Mouse (Mus musculus) ES-Bruce4 (cell line): ENCODE measurements at regions not wholly inside any gene's neighbourhood (a gene's known extent, or its start where the extent isn't known, plus 50 kb on each side); places are given as distances from the start of the nearest gene placed in this dataset.

ENCODE experiments used
- H3K27ac ChIP-seq: 2 replicates; pipeline ENCODE4 v1.5.1; 2012; ENCODE audit warnings: low read length, inconsistent platforms; ENCODE audit not compliant: insufficient read depth
- H3K27me3 ChIP-seq: 2 replicates; pipeline ENCODE4 v1.6.1; 2012; ENCODE audit warnings: mild to moderate bottlenecking, low read length, inconsistent platforms; ENCODE audit not compliant: control insufficient read depth, poor library complexity, insufficient read depth, severe bottlenecking
- H3K36me3 ChIP-seq: 2 replicates; pipeline ENCODE4 v1.6.1; 2012; ENCODE audit warnings: inconsistent platforms, mild to moderate bottlenecking, low read length, moderate library complexity; ENCODE audit not compliant: control insufficient read depth, poor library complexity, insufficient read depth, severe bottlenecking
- H3K4me1 ChIP-seq: one replicate; pipeline ENCODE4 v1.8.1; 2011; ENCODE audit warnings: low read length; ENCODE audit not compliant: control insufficient read depth, insufficient read depth
- H3K4me3 ChIP-seq: 2 replicates; pipeline ENCODE4 v1.5.1; 2011; ENCODE audit warnings: low read depth, mild to moderate bottlenecking, low read length
- H3K9ac ChIP-seq: 2 replicates; pipeline ENCODE4 v1.6.1; 2012; ENCODE audit warnings: low read depth, mild to moderate bottlenecking, inconsistent platforms; ENCODE audit not compliant: poor library complexity, severe bottlenecking
- H3K9me3 ChIP-seq: replicated peaks from 2 replicates; pipeline ENCODE4 v1.6.1; 2012; ENCODE audit warnings: mild to moderate bottlenecking, low read length, inconsistent platforms; ENCODE audit not compliant: control insufficient read depth, poor library complexity, insufficient read depth, severe bottlenecking
- CTCF ChIP-seq: IDR thresholded peaks from one replicate; pipeline ENCODE4 v1.8.1; 2011; ENCODE audit warnings: low read depth, low read length
- EP300 ChIP-seq: IDR thresholded peaks from 2 replicates; pipeline ENCODE4 v1.6.1; 2011; ENCODE audit warnings: low read depth, low read length; ENCODE audit not compliant: insufficient read depth
- POLR2A ChIP-seq: IDR thresholded peaks from one replicate; pipeline ENCODE4 v1.8.1; 2011; ENCODE audit warnings: low read length; ENCODE audit not compliant: insufficient read depth

DNA sequence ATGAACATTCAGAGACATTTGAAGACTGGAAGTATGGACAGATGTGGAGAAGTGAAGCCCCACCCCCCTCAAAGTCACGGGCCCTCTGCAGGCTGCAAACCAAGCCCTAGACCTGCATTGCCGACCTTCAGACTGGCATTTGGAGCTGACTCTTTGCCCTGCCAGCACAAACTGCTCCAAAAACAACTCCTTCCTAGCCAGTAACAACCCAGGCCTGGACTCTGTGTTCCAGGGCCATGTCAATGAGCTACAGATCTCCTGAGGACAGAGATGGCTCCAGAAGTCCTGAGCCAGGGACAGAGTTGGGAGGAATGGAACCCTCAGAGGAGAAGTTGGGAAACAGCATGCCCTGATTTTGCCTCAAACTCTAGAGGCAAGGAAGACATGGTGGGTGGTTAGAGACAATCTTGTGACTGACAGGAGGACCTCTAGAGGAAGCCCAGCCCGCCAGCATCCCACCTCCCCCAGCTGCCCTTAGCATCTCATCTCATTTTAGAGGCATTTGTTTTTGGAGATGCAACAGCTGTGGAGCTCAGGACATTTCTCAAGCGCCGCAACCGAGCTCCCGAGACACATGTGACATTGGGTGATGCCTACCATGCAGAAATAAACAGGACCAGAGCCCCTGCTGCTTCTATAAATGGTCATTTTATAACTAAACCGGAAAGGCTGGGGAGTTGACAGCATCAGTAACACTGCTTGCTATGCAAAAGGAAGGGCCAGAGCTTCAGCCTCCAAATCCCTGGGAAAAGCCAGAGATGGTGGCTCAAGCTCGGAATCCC, 56.2 kb upstream of the Tbx5 start:
- H3K27me3 ChIP-seq, result no peaks in the 10 kb centered on the region
- no peaks in the 10 kb centered on the region for H3K36me3 ChIP-seq
- no peak overlapping the region for H3K4me3 ChIP-seq
- TF ChIP-seq POLR2A (no peak), EP300 (no peak), CTCF (no peak)
- no peak overlapping the region for H3K9ac ChIP-seq
- no peak overlapping the region for H3K27ac ChIP-seq
- H3K9me3 ChIP-seq, result no peaks in the 10 kb centered on the region
- no peaks in the 10 kb centered on the region for H3K4me1 ChIP-seq

DNA sequence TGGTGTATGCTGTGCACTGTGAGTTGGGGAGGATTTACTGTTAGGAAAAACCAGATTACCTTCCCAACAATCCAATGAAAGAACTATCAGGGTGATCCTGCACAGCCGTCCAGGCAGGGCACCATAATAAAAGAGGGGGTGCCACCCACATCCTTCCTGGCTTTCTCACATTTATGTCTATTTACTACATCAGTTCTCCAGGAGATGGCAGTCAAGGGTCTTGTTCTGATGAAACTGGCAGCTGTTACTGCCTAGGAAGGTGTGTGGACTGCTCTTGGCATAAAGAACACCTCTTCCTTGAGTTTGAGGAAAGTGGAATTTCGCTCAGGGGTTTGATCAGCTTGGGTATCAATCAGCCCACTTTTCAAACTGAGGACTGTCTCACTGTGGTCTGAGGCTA, 54.6 kb upstream of the Tbx5 start:
- no peak overlapping the region for H3K4me3 ChIP-seq
- no peaks in the 10 kb centered on the region for H3K9me3 ChIP-seq
- H3K27me3 ChIP-seq, result no peaks in the 10 kb centered on the region
- no peak for TF ChIP-seq CTCF
- no peak for TF ChIP-seq POLR2A
- TF ChIP-seq EP300, result no peak
- H3K36me3 ChIP-seq, result no peaks in the 10 kb centered on the region
- no peak overlapping the region for H3K9ac ChIP-seq
- no peaks in the 10 kb centered on the region for H3K4me1 ChIP-seq
- no peak overlapping the region for H3K27ac ChIP-seq

DNA sequence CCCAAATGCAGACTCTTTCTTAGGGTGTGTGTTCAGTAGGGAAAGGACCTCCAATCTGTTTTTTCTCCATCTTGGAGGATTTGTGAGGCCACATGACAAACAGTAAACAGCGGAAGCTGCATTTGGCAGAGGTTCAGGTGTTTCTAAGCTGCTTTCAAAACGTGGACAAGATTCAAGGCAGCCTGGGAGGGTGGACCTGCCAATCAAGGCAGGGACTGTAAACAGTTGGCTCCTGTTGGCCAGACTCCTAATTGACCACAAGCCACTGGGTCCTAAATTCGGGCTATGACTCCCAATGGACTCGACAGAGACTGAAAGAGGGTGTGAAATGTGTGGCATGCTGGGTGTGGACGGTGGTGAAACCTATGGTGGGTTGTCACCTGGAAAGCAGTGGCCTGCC, 51.1 kb upstream of the Tbx5 start:
- Histone ChIP-seq H3K36me3 (no peaks in the 10 kb centered on the region), H3K4me3 (no peak overlapping the region), H3K27ac (no peak overlapping the region), H3K9me3 (no peaks in the 10 kb centered on the region), H3K9ac (no peak overlapping the region), H3K27me3 (no peaks in the 10 kb centered on the region), H3K4me1 (no peaks in the 10 kb centered on the region)
- TF ChIP-seq EP300 (no peak), POLR2A (no peak), CTCF (no peak)
